Mouse (Mus musculus) heart, adult 2 months (tissue): ENCODE measurements around the gene Arhgef11. TPM values are rescaled to one million over a fixed set of nuclear protein-coding genes. Genes with fewer than 3 reads are reported as not detected.

Experiments
- DNase-seq, 2 experiments: peaks; one replicate each; pipeline ENCODE4 v3.0.0; 2021
- H3K27ac ChIP-seq: fragments of 200-600 bp; 2 replicates; pipeline ENCODE4 v1.8.1; 2022
- H3K27me3 ChIP-seq: fragments of 200-500 bp; 2 replicates; pipeline ENCODE4 v1.6.1; 2012; ENCODE audit warnings: mild to moderate bottlenecking, low read length, inconsistent platforms, mixed read lengths; ENCODE audit not compliant: control insufficient read depth, insufficient read depth
- H3K36me3 ChIP-seq: fragments of 200-500 bp; 2 replicates; pipeline ENCODE4 v1.6.1; 2012; ENCODE audit warnings: low read length, inconsistent platforms; ENCODE audit not compliant: control insufficient read depth, insufficient read depth
- H3K4me1 ChIP-seq: fragments of 200-500 bp; 2 replicates; pipeline ENCODE4 v1.6.1; 2011; ENCODE audit warnings: low read length; ENCODE audit not compliant: control insufficient read depth, insufficient read depth
- H3K4me3 ChIP-seq: fragments of 200-600 bp; 2 replicates; pipeline ENCODE4 v1.8.1; 2022
- H3K79me2 ChIP-seq: fragments of 200-500 bp; replicated peaks from 2 replicates; pipeline ENCODE4 v1.6.1; 2012; ENCODE audit warnings: mild to moderate bottlenecking, inconsistent platforms, low read length, moderate library complexity, mixed read lengths; ENCODE audit not compliant: control insufficient read depth, insufficient read depth
- H3K9ac ChIP-seq: fragments of 200-500 bp; 2 replicates; pipeline ENCODE4 v1.6.1; 2012; ENCODE audit warnings: low read depth, mild to moderate bottlenecking, control low read depth, inconsistent platforms, low read length, mixed read lengths
- CTCF ChIP-seq: fragments of 200-600 bp; IDR thresholded peaks from 2 replicates; pipeline ENCODE4 v1.8.1; 2022; ENCODE audit warnings: antibody characterized with exemption, mild to moderate bottlenecking, moderate library complexity
- EP300 ChIP-seq: fragments of 200-500 bp; IDR thresholded peaks from 2 replicates; pipeline ENCODE4 v1.6.1; 2011; ENCODE audit warnings: low read depth, low read length, control low read depth; ENCODE audit not compliant: insufficient read depth
- POLR2A ChIP-seq: fragments of 200-500 bp; IDR thresholded peaks from 2 replicates; pipeline ENCODE4 v1.6.1; 2011; ENCODE audit warnings: mild to moderate bottlenecking, low read depth, low read length, control low read depth; ENCODE audit not compliant: insufficient read depth
- WGBS: fragments of 180-500 bp; shearing (Covaris S2); methylation state at CpG from one replicate; pipeline ENCODE4 v1.1.7; 2018; 5-methylcytosine and 5-hydroxymethylcytosine counted together
- intact Hi-C: fragments of 180-260 bp; cut with DNase I; formaldehyde crosslinking; loops from one replicate; pipeline ENCODE4 v1.15.1; 2025
- polyA plus RNA-seq: library from polyadenylated mRNA; depleted of rRNA; stranded (reverse); fragments of >200 nt; gene quantifications from 2 replicates; pipeline ENCODE4 v1.2.3, GENCODE M21; 2012
- total RNA-seq, 2 experiments: library from RNA; stranded (reverse); gene quantifications; 2 replicates each; pipeline ENCODE4 v1.2.3; 2021

Gene Arhgef11
- total and polyA plus RNA-seq, 3 experiments: 16.0 to 20.4 (median 19.5) TPM

GRCm38 (mm10) chr3:87658348-87658747, 41.0 kb downstream of the Arhgef11 start:
- Histone ChIP-seq H3K27me3 (no peaks in the 10 kb centered on the region), H3K9ac (no peak overlapping the region), H3K27ac (no peak overlapping the region), H3K4me3 (no peak overlapping the region), H3K4me1 (no peaks in the 10 kb centered on the region; the same call in 1 of the 2 replicates), H3K79me2 (0 out of 2 replicates have a peak, but pooled peaks cover 4% of the 10 kb centered on the region), H3K36me3 (no peaks in the 10 kb centered on the region; the same call in 1 of the 2 replicates)
- intact Hi-C loops: no loop called here
- WGBS: 87% methylated on average over 2 of the region's 2 CpGs
- TF ChIP-seq EP300 (no peak), POLR2A (no peak), CTCF (no peak)
- no peak for DNase-seq

DNA sequence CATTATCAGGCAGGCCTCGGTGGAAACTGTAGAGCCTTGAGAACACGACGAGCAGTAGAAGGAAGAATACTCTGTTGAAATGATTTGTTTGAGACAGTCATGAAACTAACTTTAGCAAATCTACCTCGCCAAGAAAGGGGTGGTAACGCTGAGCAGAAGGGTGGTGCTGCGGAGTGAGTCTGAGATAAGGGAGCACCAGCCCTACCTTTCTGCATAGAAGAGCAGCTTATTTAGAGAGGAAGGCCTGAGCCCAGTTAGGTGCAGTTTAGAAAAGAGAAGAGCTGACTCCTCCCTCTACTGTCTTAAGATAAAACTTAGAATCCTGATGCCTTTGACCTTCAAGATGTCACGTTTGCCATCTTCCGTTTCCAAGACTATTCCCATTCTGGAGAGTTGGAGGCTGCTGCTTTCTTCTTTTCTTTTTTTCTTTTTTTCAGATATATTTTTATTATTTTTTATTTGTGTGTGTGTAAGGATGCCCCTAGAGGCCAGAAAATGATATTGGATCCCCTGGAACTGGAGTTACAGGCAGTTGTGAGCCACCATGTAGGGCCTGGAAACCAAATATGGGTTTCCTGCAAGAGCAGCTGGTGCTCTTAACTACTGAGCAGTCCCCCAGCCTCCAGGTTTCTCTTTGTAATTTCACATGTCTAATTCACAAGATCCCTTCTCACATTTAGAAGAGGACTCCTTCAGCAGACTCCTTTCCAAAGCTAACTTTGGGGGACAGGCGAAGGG, 42.5 kb downstream of the Arhgef11 start:
- DNase-seq: no peak
- Histone ChIP-seq H3K27me3 (no peaks in the 10 kb centered on the region), H3K79me2 (peaks cover 4% of the 10 kb centered on the region; the same call in 1 of the 2 replicates), H3K36me3 (no peaks in the 10 kb centered on the region; the same call in 1 of the 2 replicates), H3K4me3 (no peak overlapping the region), H3K27ac (no peak overlapping the region), H3K9ac (no peak overlapping the region), H3K4me1 (no peaks in the 10 kb centered on the region; the same call in 1 of the 2 replicates)
- TF ChIP-seq POLR2A (no peak), CTCF (peak; percentile 51)
- 75% methylated on average over 9 of the region's 9 CpGs for WGBS
- intact Hi-C loops: no loop called here

- WGBS: 80% methylated on average over 4 of the region's 4 CpGs
These were observed 43.1 kb downstream of the Arhgef11 start for GRCm38 (mm10) chr3:87660479-87660878.

GRCm38 (mm10) chr3:87661291-87661690, 43.9 kb downstream of the Arhgef11 start:
- Histone ChIP-seq H3K4me1 (no peaks in the 10 kb centered on the region; the same call in 1 of the 2 replicates), H3K27me3 (no peaks in the 10 kb centered on the region), H3K36me3 (no peaks in the 10 kb centered on the region; the same call in 1 of the 2 replicates), H3K4me3 (no peak overlapping the region), H3K27ac (no peak overlapping the region), H3K79me2 (peaks cover 4% of the 10 kb centered on the region; the same call in 1 of the 2 replicates), H3K9ac (no peak overlapping the region)
- no peak for DNase-seq
- WGBS: 98% methylated on average over 1 of the region's 1 CpGs
- intact Hi-C loops: no loop called here
- TF ChIP-seq POLR2A (no peak), EP300 (no peak), CTCF (no peak)

More at GRCm38 (mm10) chr3:87660479-87660878, 43.1 kb downstream of the Arhgef11 start:
- Histone ChIP-seq H3K4me1 (no peaks in the 10 kb centered on the region; the same call in 1 of the 2 replicates), H3K27me3 (no peaks in the 10 kb centered on the region), H3K9ac (no peak overlapping the region), H3K79me2 (peaks cover 4% of the 10 kb centered on the region; the same call in 1 of the 2 replicates), H3K4me3 (no peak overlapping the region), H3K27ac (no peak overlapping the region), H3K36me3 (no peaks in the 10 kb centered on the region; the same call in 1 of the 2 replicates)
- no peak for DNase-seq
- TF ChIP-seq POLR2A (no peak), CTCF (no peak), EP300 (no peak)
- intact Hi-C loops: no loop called here

GRCm38 (mm10) chr3:87718525-87718924, 101.2 kb downstream of the Arhgef11 start:
- Histone ChIP-seq H3K9ac (no peak overlapping the region), H3K36me3 (no peaks in the 10 kb centered on the region; the same call in 1 of the 2 replicates), H3K79me2 (no peaks in the 10 kb centered on the region), H3K4me1 (no peaks in the 10 kb centered on the region), H3K27me3 (no peaks in the 10 kb centered on the region), H3K4me3 (no peak overlapping the region), H3K27ac (no peak overlapping the region)
- TF ChIP-seq CTCF (no peak), EP300 (no peak), POLR2A (no peak)
- intact Hi-C loops: no loop called here
- DNase-seq: peak in 1 of 2 experiments; percentile 9
- 77% methylated on average over 2 of the region's 2 CpGs for WGBS

DNA sequence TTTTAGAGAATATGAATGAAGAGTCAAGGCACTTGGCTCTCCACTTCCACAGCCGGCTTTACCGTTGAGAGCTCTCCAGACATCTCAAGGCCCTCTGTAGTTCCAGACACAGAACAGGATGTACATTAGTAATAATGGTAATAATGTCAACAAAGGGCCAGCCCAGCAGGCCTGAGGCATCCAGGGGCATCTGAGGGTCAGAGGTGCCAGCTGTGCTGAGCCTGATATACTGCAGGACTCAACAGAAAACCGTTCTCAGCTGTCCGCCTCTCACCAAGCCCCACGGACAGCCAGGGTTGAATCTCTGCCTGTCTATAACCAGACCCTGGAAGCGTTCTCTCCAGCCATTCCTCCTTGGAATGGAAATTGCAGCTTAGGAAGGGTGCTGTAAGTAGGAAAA, 107.2 kb downstream of the Arhgef11 start:
- H3K36me3 ChIP-seq: no peaks in the 10 kb centered on the region; the same call in 1 of the 2 replicates

More for the DNA sequence above, 107.2 kb downstream of the Arhgef11 start:
- no peak for TF ChIP-seq CTCF
- no peak for TF ChIP-seq EP300
- no peak for TF ChIP-seq POLR2A
- Histone ChIP-seq H3K9ac (no peak overlapping the region), H3K79me2 (no peaks in the 10 kb centered on the region), H3K4me1 (no peaks in the 10 kb centered on the region), H3K27me3 (no peaks in the 10 kb centered on the region), H3K27ac (no peak overlapping the region), H3K4me3 (no peak overlapping the region)
- WGBS: 72% methylated on average over 6 of the region's 6 CpGs
- intact Hi-C loops: no loop called here
- peak; percentile 0 to 1 for DNase-seq
